Mouse (Mus musculus) kidney, adult 10 weeks (tissue): ENCODE data around the gene Vmn1r53. TPM values are rescaled to one million over a fixed set of nuclear protein-coding genes. Genes with fewer than 3 reads are reported as not detected.

Experiments used
- polyA plus RNA-seq: library from polyadenylated mRNA; stranded (reverse); fragments of 350-450 nt; fragmentation: Illumina TruSeq; extraction: RNeasy Lipid Tissue Mini Kit (QIAGEN cat#74804); gene quantifications from one replicate; pipeline ENCODE4 v1.2.3, GENCODE M21; 2014; ENCODE audit warnings: low read depth, low replicate concordance

Vmn1r53 gene
- not detected for polyA plus RNA-seq

DNA sequence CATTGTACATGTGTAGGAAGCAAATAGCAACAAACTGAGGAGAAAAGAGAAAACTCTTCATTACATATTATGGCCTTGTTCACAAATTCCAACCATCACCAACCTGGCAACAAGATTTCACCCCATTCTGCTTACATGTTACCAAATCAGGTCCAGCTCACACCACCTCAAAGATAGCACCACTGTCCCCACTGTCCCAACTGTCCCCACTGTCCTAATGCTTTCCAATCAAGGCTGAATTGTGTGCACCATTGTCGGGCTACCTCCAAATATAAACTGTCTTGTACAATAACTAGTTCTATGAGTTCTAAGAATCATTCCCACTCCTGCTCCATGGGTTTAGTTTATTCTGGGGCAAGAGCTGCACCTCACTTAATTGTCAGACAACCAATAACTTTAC is at the start of gene Vmn1r53:
TSS of gene Vmn1r53 (minus strand) at position 101 of the 400 bp plus-strand sequence.

GRCm38 (mm10) chr6:90246000-90246399 is 21.8 kb upstream of the Vmn1r53 start, which contains the start of gene Vmn1r54:
TSS of gene Vmn1r54 (plus strand) at chr6:90246300.

GRCm38 (mm10) chr6:90202493-90202892 is 21.7 kb downstream of the Vmn1r53 start, which contains the start of gene V1ra8:
TSS of gene V1ra8 (plus strand) at chr6:90202793.

DNA sequence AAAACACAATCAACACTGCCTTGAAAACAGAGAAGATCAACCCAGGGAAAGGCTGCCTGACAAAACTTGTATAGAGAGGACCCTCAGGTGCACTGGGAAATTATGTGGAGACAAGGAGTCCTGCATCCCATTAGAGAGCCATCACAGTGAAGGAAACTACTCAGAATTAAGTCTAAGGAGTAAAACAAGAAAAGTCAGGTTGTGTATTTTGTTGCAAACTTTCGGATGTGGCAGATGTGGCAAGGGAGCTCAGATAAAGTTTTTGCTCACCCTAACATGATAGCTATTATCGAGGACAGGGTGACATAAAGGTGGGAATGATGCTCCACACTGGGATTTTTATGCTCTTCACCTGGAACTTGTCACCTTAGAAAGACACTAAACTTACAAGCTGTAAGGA is 49.7 kb downstream of the Vmn1r53 start, which contains the start of gene Vmn1r52:
TSS of gene Vmn1r52 (plus strand) at position 301 of the 400 bp plus-strand sequence.

Other genes starting within 250 kb of the Vmn1r53 start
- not detected for gene Vmn1r47, start 208.3 kb downstream of the Vmn1r53 start, polyA plus RNA-seq
- gene Vmn1r48, start 187.6 kb downstream of the Vmn1r53 start, polyA plus RNA-seq, result not detected
- gene Vmn1r49, start 145.9 kb downstream of the Vmn1r53 start, polyA plus RNA-seq, result not detected
- gene Vmn1r50, start 123.0 kb downstream of the Vmn1r53 start, polyA plus RNA-seq, result not detected
- gene Vmn1r51, start 101.8 kb downstream of the Vmn1r53 start, polyA plus RNA-seq, result not detected
- gene Vmn1r52, start 49.6 kb downstream of the Vmn1r53 start, polyA plus RNA-seq, result not detected
- not detected for gene V1ra8, start 21.6 kb downstream of the Vmn1r53 start, polyA plus RNA-seq
- gene Vmn1r54, start 21.9 kb upstream of the Vmn1r53 start, polyA plus RNA-seq, result not detected
- gene BC048671, start 76.8 kb upstream of the Vmn1r53 start, polyA plus RNA-seq, result not detected
- gene Chst13, start 100.7 kb upstream of the Vmn1r53 start, polyA plus RNA-seq, result not detected
- gene Uroc1, start 108.8 kb upstream of the Vmn1r53 start, polyA plus RNA-seq, result 9.7 TPM
- 11.0 TPM for gene Zxdc, start 145.1 kb upstream of the Vmn1r53 start, polyA plus RNA-seq
- gene Cfap100, start 204.4 kb upstream of the Vmn1r53 start, polyA plus RNA-seq, result not detected
- 24.9 TPM for gene Klf15, start 238.1 kb upstream of the Vmn1r53 start, polyA plus RNA-seq